Mouse (Mus musculus) CH12.LX (cell line): ENCODE data around the gene Dydc2. TPM values are rescaled to one million over a fixed set of nuclear protein-coding genes. Genes with fewer than 3 reads are reported as not detected.

Experiments
- DNase-seq: peaks from one replicate; pipeline ENCODE4 v3.0.0-alpha.2; 2013; ENCODE audit errors: extremely low read depth
- H3K27ac ChIP-seq: 2 replicates; pipeline ENCODE4 v1.5.1; 2012; ENCODE audit warnings: low read depth, mild to moderate bottlenecking, control low read depth, moderate library complexity; ENCODE audit not compliant: insufficient read depth
- H3K27me3 ChIP-seq: replicated peaks from 2 replicates; pipeline ENCODE3; 2012; ENCODE audit warnings: inconsistent platforms
- H3K36me3 ChIP-seq, 2 experiments: replicated peaks in 1 of 2; 2 replicates each; pipeline versions ENCODE3 to v1.6.1; 2012; ENCODE audit warnings: inconsistent platforms in 1 of 2, low read length in 1 of 2, mild to moderate bottlenecking in 1 of 2, mixed read lengths in 1 of 2, moderate library complexity in 1 of 2; ENCODE audit not compliant: control insufficient read depth in 1 of 2, insufficient read depth in 1 of 2
- H3K4me1 ChIP-seq, 2 experiments: 2 replicates each; pipeline ENCODE4 v1.6.1; 2012; ENCODE audit warnings: inconsistent platforms in 1 of 2, moderate library complexity in 1 of 2; ENCODE audit not compliant: insufficient read depth in 2 of 2, control insufficient read depth in 1 of 2
- H3K4me2 ChIP-seq: 2 replicates; pipeline ENCODE4 v1.6.1; 2012; ENCODE audit warnings: low read depth, mild to moderate bottlenecking, control low read depth; ENCODE audit not compliant: poor library complexity, insufficient read depth, severe bottlenecking
- H3K4me3 ChIP-seq, 3 experiments: fragments of 150-350 bp in 1 of 3; sonication (generic) in 1 of 3; replicated peaks in 1 of 3; 2 replicates each; pipeline versions ENCODE3 to v1.5.1; 2011 to 2012; ENCODE audit warnings: low read depth in 2 of 3, low read length in 2 of 3, mild to moderate bottlenecking in 2 of 3, moderate library complexity in 2 of 3, control low read depth in 1 of 3, improper control_type of control experiment in 1 of 3, inconsistent platforms in 1 of 3, mixed read lengths in 1 of 3; ENCODE audit not compliant: poor library complexity in 1 of 3
- H3K79me2 ChIP-seq: replicated peaks from 2 replicates; pipeline ENCODE4 v1.6.1; 2012; ENCODE audit warnings: mild to moderate bottlenecking, moderate library complexity; ENCODE audit not compliant: control insufficient read depth, poor library complexity, insufficient read depth, severe bottlenecking; ENCODE audit errors: extremely low read depth
- H3K9ac ChIP-seq: 2 replicates; pipeline ENCODE4 v1.6.1; 2012; ENCODE audit warnings: low read depth, mild to moderate bottlenecking, control low read depth, moderate library complexity; ENCODE audit not compliant: insufficient read depth
- H3K9me3 ChIP-seq: replicated peaks from 2 replicates; pipeline ENCODE3; 2012; ENCODE audit warnings: low read length, inconsistent platforms, mixed read lengths
- CHD2 ChIP-seq: IDR thresholded peaks from 2 replicates; pipeline ENCODE4 v1.6.1; 2011; ENCODE audit warnings: low read length, improper control_type of control experiment
- EP300 ChIP-seq: IDR thresholded peaks from 2 replicates; pipeline ENCODE4 v1.6.1; 2011; ENCODE audit warnings: low read length, improper control_type of control experiment
- ETS1 ChIP-seq: conservative IDR thresholded peaks from 2 replicates; pipeline ENCODE4 v1.6.1; 2012; ENCODE audit warnings: low read depth, mild to moderate bottlenecking, inconsistent platforms, low read length, improper control_type of control experiment, moderate library complexity
- GABPA ChIP-seq: IDR thresholded peaks from 2 replicates; pipeline ENCODE4 v1.6.1; 2012; ENCODE audit warnings: low read depth, low read length, improper control_type of control experiment, inconsistent platforms; ENCODE audit not compliant: insufficient replicate concordance
- IRF4 ChIP-seq: IDR thresholded peaks from 2 replicates; pipeline ENCODE4 v1.6.1; 2014; ENCODE audit warnings: low read depth, mild to moderate bottlenecking, inconsistent platforms, low read length, improper control_type of control experiment
- JUN ChIP-seq: IDR thresholded peaks from 2 replicates; pipeline ENCODE4 v1.6.1; 2011; ENCODE audit warnings: low read depth, mild to moderate bottlenecking, low read length, improper control_type of control experiment, moderate library complexity; ENCODE audit not compliant: insufficient read depth
- JUND ChIP-seq: conservative IDR thresholded peaks from 2 replicates; pipeline ENCODE4 v1.6.1; 2011; ENCODE audit warnings: low read depth, low read length, improper control_type of control experiment
- KAT2A ChIP-seq: IDR thresholded peaks from 2 replicates; pipeline ENCODE4 v1.6.1; 2012; ENCODE audit warnings: low read length, improper control_type of control experiment, inconsistent platforms; ENCODE audit not compliant: insufficient replicate concordance
- MAZ ChIP-seq: IDR thresholded peaks from 2 replicates; pipeline ENCODE4 v1.6.1; 2012; ENCODE audit warnings: low read depth, mild to moderate bottlenecking, inconsistent platforms, low read length, improper control_type of control experiment, moderate library complexity
- MEF2A ChIP-seq: IDR thresholded peaks from 2 replicates; pipeline ENCODE4 v1.6.1; 2014; ENCODE audit warnings: low read depth, mild to moderate bottlenecking, inconsistent platforms, low read length, improper control_type of control experiment, borderline replicate concordance
- PAX5 ChIP-seq: IDR thresholded peaks from 2 replicates; pipeline ENCODE4 v1.6.1; 2012; ENCODE audit warnings: low read length, inconsistent platforms, mixed read lengths
- POLR2A ChIP-seq: IDR thresholded peaks from 2 replicates; pipeline ENCODE4 v1.6.1; 2011; ENCODE audit warnings: low read depth, mild to moderate bottlenecking, improper control_type of control experiment, low read length
- RCOR1 ChIP-seq: conservative IDR thresholded peaks from 2 replicates; pipeline ENCODE4 v1.6.1; 2012; ENCODE audit warnings: low read depth, mild to moderate bottlenecking, inconsistent platforms, low read length, improper control_type of control experiment
- SIN3A ChIP-seq: IDR thresholded peaks from 2 replicates; pipeline ENCODE4 v1.6.1; 2012; ENCODE audit warnings: low read length, improper control_type of control experiment, inconsistent platforms
- SMC3 ChIP-seq: IDR thresholded peaks from 2 replicates; pipeline ENCODE4 v1.6.1; 2011; ENCODE audit warnings: low read depth, low read length, improper control_type of control experiment
- UBTF ChIP-seq: IDR thresholded peaks from 2 replicates; pipeline ENCODE4 v1.6.1; 2012; ENCODE audit warnings: low read depth, mild to moderate bottlenecking, inconsistent platforms, low read length, improper control_type of control experiment, moderate library complexity
- ZC3H11A ChIP-seq: IDR thresholded peaks from 2 replicates; pipeline ENCODE4 v1.6.1; 2012; ENCODE audit warnings: low read depth, mild to moderate bottlenecking, inconsistent platforms, low read length, improper control_type of control experiment
- dilution Hi-C: fragments of 300-500 bp; cut with MboI; formaldehyde crosslinking; loops from 2 replicates; pipeline ENCODE4 v1.14.3; 2020; ENCODE audit warnings: low sequenced_read_pairs; ENCODE audit not compliant: extremely low pct_unique_long_range_greater_than_20kb, extremely low pct_ligation_motif_present
- in situ Hi-C: fragments of 300-500 bp; cut with MboI; formaldehyde crosslinking; loops from 3 replicates; pipeline ENCODE4 v1.14.3; 2019; ENCODE audit warnings: low sequenced_read_pairs, low pct_ligation_motif_present, low pct_unique_long_range_greater_than_20kb, mixed read lengths
- polyA plus RNA-seq: library from polyadenylated mRNA; unstranded; fragments of >175 nt; gene quantifications from 2 replicates; pipeline ENCODE4 v1.2.1, GENCODE M21; 2012; ENCODE audit warnings: low read depth; ENCODE audit not compliant: insufficient read length
- total RNA-seq, 2 experiments: library from RNA; depleted of rRNA; stranded (reverse); fragments of 300-350 nt in 1 of 2; fragments of >200 nt in 1 of 2; gene quantifications; 2 replicates each; pipeline ENCODE4 v1.2.3; 2012 to 2014

Dydc2 gene
- total and polyA plus RNA-seq, 3 experiments = 0.67 TPM; not detected in 2

GRCm38 (mm10) chr14:41006899-41007298, 62.1 kb downstream of the Dydc2 start:
- DNase-seq = no peak
- Histone ChIP-seq H3K4me1 (peaks cover 0 to 27% of the 10 kb centered on the region in 2 experiments; a peak in 2 of 4 replicates), H3K36me3 (peaks cover 0 to 2% of the 10 kb centered on the region in 2 experiments), H3K27me3 (no peaks in the 10 kb centered on the region), H3K4me2 (no peak overlapping the region), H3K9ac (no peak overlapping the region), H3K79me2 (no peaks in the 10 kb centered on the region), H3K4me3 (no peak overlapping the region), H3K9me3 (no peaks in the 10 kb centered on the region), H3K27ac (no peak overlapping the region)
- dilution Hi-C loops = no loop called here
- no peak for TF ChIP-seq ETS1
- TF ChIP-seq MEF2A = no peak
- TF ChIP-seq JUND = no peak
- TF ChIP-seq POLR2A = no peak
- no peak for TF ChIP-seq EP300
- no peak for TF ChIP-seq JUN
- no peak for TF ChIP-seq ZC3H11A
- in situ Hi-C loops = no loop called here

DNA sequence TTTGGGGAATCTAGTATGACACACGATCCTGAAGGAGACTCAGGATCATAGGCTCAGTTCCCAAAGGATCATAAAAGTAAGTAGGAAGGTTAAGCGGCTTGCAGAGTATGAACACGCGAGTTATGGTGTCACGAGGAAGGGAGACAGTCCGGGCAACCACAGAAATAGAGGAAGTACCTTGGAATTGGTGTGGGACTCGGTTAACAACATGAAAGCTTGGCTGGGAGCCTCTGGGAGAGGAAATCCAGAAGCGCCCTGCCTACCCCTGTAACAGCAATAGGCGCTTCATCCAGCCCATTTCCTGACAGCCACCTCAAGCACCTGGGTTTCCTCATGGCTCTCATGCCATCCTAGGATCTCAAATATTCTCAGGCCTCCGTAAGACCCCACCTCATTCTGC, 62.7 kb downstream of the Dydc2 start:
- no peak overlapping the region for H3K4me2 ChIP-seq
- peaks cover 0 to 33% of the 10 kb centered on the region in 2 experiments; a peak in 2 of 4 replicates for H3K4me1 ChIP-seq
- in situ Hi-C loops = no loop called here
- H3K27me3 ChIP-seq = no peaks in the 10 kb centered on the region
- dilution Hi-C loops = no loop called here
- H3K9me3 ChIP-seq = no peaks in the 10 kb centered on the region
- peaks cover 0 to 4% of the 10 kb centered on the region in 2 experiments for H3K36me3 ChIP-seq
- no peaks in the 10 kb centered on the region for H3K79me2 ChIP-seq
- H3K9ac ChIP-seq = no peak overlapping the region
- no peak for DNase-seq
- no peak overlapping the region for H3K27ac ChIP-seq
- H3K4me3 ChIP-seq = no peak overlapping the region
- TF ChIP-seq RCOR1 (no peak), IRF4 (no peak), MAZ (no peak), JUND (no peak), UBTF (no peak), SMC3 (no peak), SIN3A (no peak), PAX5 (no peak), ZC3H11A (no peak), CHD2 (no peak), POLR2A (no peak), JUN (no peak), GABPA (no peak), KAT2A (no peak)
- TF ChIP-seq, all 38 proteins: peak for 0
